Mouse (Mus musculus): ENCODE measurements at regions not wholly inside any gene's neighbourhood (a gene's known extent, or its start where the extent isn't known, plus 50 kb on each side); places are given as distances from the start of the nearest gene placed in this dataset.

GRCm38 (mm10) chr5:43137777-43138176 is 95.2 kb upstream of the Cpeb2 start:
- DNase-seq: peak in 1 of 2 experiments; percentile 8

- no peak for DNase-seq
Observed at GRCm38 (mm10) chr5:43138931-43139486, 94.0 kb upstream of the Cpeb2 start.

DNA sequence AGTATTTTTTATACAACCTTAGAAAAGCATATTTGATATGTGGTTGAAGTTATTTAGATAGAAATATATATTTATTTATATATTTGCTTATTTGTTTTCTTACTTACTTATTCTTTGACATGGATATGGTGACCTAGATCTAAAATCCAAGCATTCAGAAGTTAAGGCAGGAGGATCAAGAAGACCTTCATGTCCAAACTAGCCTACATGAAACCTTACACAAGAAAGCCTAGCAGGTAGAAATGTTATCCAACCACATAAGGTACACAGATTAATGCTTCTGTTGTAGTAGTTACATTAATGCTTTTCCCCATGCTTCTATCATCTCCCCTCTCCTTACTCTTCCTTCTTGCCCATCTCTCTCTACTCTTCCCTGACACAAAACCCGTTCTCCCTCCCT is 93.2 kb upstream of the Cpeb2 start:
- no peak for DNase-seq

GRCm38 (mm10) chr5:43145939-43146338 is 87.0 kb upstream of the Cpeb2 start:
- DNase-seq: no peak

- DNase-seq: no peak
Observed at GRCm38 (mm10) chr5:43146928-43147327, 86.0 kb upstream of the Cpeb2 start.

DNA sequence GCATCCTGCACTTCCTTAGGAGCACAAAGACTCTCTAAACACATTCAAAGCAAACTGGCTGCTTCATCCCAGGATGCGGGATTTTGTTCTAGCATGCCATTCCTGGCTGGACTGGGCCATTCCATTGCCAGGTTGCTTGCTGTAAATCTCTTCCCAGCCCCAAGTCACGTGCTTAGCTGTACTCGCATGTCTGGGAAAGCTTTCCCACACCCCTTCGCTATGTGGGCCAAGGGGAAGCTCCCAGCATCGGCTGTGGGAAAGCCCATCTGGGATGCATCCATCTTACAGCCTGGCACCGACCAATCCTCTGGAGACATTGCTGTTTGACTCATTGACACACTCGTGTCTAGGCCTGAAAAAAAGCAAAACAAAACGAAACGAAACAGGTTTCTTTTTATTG is 84.5 kb upstream of the Cpeb2 start:
- peak in 1 of 2 experiments; percentile 10 for DNase-seq

DNA sequence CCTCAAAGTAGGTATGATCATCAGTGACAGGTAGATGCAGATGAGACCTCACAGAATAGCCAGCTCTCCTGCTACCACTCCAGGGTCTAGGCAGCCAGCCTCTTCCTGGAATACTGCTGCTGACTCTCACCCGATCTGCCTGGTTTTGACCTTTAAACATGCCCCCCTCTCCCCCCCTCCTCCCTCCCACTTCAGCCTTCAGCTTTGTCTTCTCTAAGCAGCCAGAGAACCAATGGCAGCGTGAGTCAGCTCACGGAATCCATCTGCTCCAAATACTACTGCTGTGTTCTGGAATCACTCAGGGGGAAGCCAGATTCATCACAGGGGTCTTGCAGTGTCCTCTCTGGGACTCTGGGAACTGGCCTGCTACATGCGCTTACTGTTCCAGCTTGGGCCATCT is 83.4 kb upstream of the Cpeb2 start:
- DNase-seq: peak; percentile 41 to 65

DNA sequence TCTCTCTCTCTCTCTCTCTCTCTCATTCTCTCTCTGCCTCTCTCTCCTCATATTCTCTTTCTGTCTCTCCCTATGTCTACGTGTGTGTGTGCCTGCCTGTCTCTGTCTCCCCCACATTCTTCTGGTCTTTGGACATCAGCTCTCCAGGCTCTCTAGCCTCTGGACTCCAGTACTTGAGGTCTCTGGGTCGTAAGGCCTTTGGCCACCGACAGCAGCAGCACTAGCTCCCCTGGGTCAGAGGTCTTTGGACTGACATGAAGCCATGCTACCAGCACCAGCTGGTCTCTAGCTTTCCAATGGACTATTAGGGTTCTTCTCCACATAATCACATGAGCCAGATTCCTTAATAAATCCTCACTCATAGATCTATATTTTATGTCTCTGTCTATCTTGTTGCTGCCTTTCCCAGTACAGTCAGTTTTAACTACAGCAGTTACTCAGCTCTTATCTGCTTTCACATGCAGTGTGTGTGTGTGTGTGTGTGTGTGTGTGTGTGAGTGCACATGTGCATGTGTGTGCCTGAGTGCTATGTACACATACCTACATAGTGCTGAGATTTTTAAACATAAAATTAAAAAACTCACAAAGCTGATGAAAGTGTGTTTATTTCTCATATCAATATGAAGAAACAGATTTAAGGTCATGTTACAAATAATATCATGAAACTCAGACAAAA is 81.7 kb upstream of the Cpeb2 start:
- DNase-seq: no peak

- DNase-seq: no peak
Observed at GRCm38 (mm10) chr5:43152119-43152611, 80.8 kb upstream of the Cpeb2 start.

GRCm38 (mm10) chr5:43152881-43153280 is 80.1 kb upstream of the Cpeb2 start:
- no peak for DNase-seq

DNA sequence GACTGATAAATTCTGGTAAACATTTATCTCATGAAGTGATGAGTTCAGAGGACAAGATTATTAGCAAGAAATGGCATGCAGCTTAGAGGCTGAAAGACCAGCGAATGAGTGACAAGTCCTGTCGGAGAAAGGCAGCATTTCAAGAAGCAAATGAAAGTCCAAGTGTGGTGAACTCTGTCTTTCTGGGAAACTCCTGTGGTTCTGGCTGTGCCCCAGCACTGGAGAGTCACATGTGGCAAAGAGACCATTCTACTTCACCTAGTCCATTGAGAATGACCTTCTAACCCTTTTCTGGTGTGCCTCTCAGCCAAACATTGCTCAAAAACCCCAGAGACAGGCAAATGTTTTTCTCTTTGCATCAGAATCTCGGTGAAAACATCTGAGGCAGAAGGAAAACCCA is 76.2 kb upstream of the Cpeb2 start:
- DNase-seq: peak in 1 of 2 experiments; percentile 30

DNA sequence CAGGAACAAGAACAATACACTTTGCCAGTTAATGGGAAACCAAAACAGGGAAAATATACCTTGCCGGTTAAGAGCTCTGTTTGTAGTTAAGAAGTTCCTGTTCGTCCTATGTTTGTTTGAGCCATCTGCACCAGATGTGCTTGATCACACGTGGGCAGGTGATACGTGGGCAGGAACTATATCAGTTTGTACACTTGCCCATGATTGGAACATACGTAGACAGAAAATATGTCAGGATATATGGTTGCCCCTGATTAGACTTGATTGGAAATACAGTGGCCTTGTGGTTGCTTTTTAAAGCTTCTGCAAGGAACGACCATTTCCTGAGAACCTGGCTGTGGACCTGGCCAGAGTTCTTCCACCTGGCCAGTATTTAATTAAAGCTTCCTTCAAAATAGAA is 72.8 kb upstream of the Cpeb2 start:
- no peak for DNase-seq

DNA sequence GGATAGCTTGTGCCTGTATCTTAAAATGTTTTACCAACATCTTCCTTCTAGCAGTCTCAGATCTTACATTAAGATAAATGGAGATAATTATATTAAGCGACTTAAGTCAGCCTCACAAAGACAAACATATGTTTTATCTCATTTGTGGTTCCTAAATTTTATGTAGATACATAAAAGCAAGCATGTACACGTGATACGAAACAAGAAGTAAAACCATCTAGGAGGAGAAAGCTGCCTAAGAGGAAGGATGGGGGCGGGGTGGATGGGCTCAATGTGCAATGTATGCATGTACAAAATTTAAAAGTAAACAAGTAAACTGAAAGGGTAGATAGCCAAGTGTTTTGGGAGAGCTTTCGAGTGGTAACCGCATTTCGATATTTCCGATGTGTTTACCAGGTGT is 51.5 kb upstream of the Cpeb2 start:
- peak in 1 of 2 experiments; percentile 9 for DNase-seq
